Mouse (Mus musculus) spleen, adult 2 months (tissue): ENCODE measurements at regions not wholly inside any gene's neighbourhood (a gene's known extent, or its start where the extent isn't known, plus 50 kb on each side); places are given as distances from the start of the nearest gene placed in this dataset.

Experiments
- DNase-seq, 2 experiments: peaks; one replicate each; pipeline versions ENCODE4 v3.0.0 to v3.0.0-alpha.2; 2012 to 2021; ENCODE audit warnings: low spot score in 2 of 2, low read depth in 1 of 2
- H3K27ac ChIP-seq: fragments of 200-500 bp; 2 replicates; pipeline ENCODE4 v1.5.1; 2012; ENCODE audit warnings: low read length, inconsistent platforms; ENCODE audit not compliant: insufficient read depth
- H3K27me3 ChIP-seq: fragments of 200-500 bp; 2 replicates; pipeline ENCODE4 v1.6.1; 2012; ENCODE audit warnings: mild to moderate bottlenecking, moderate library complexity, low read length, inconsistent platforms; ENCODE audit not compliant: control insufficient read depth, insufficient read depth
- H3K36me3 ChIP-seq: fragments of 200-500 bp; 2 replicates; pipeline ENCODE4 v1.6.1; 2012; ENCODE audit warnings: mild to moderate bottlenecking, low read length, inconsistent platforms; ENCODE audit not compliant: control insufficient read depth, insufficient read depth
- H3K4me1 ChIP-seq: fragments of 200-500 bp; 2 replicates; pipeline ENCODE4 v1.6.1; 2011; ENCODE audit warnings: inconsistent platforms; ENCODE audit not compliant: control insufficient read depth, insufficient read depth, insufficient read length
- H3K4me3 ChIP-seq: fragments of 200-500 bp; 2 replicates; pipeline ENCODE4 v1.5.1; 2011; ENCODE audit warnings: mild to moderate bottlenecking, inconsistent platforms; ENCODE audit not compliant: insufficient read depth, insufficient read length; ENCODE audit errors: extremely low read depth
- CTCF ChIP-seq: fragments of 200-500 bp; IDR thresholded peaks from 2 replicates; pipeline ENCODE4 v1.5.1; 2011; ENCODE audit warnings: mild to moderate bottlenecking, inconsistent platforms; ENCODE audit not compliant: insufficient read depth, insufficient read length, insufficient replicate concordance; ENCODE audit errors: extremely low read depth
- POLR2A ChIP-seq: fragments of 200-500 bp; IDR thresholded peaks from 2 replicates; pipeline ENCODE4 v1.6.1; 2011; ENCODE audit warnings: low read depth, low read length, inconsistent platforms
- WGBS: fragments of 180-500 bp; shearing (Covaris S2); methylation state at CpG from one replicate; pipeline ENCODE4 v1.1.7; 2018; 5-methylcytosine and 5-hydroxymethylcytosine counted together

GRCm38 (mm10) chr8:77947702-77948101, 223.4 kb upstream of the Ednra start:
- TF ChIP-seq CTCF (no peak), POLR2A (no peak)
- Histone ChIP-seq H3K4me3 (no peak overlapping the region), H3K27me3 (no peaks in the 10 kb centered on the region), H3K36me3 (no peaks in the 10 kb centered on the region), H3K27ac (no peak overlapping the region), H3K4me1 (no peaks in the 10 kb centered on the region)
- 89% methylated on average over 3 of the region's 3 CpGs for WGBS
- DNase-seq = no peak

GRCm38 (mm10) chr8:77949640-77950039, 225.4 kb upstream of the Ednra start:
- H3K36me3 ChIP-seq = no peaks in the 10 kb centered on the region
- DNase-seq = no peak
- WGBS = 93% methylated on average over 5 of the region's 5 CpGs
- TF ChIP-seq CTCF (no peak), POLR2A (no peak)
- no peaks in the 10 kb centered on the region for H3K27me3 ChIP-seq
- no peaks in the 10 kb centered on the region for H3K4me1 ChIP-seq
- no peak overlapping the region for H3K4me3 ChIP-seq
- H3K27ac ChIP-seq = no peak overlapping the region

- Histone ChIP-seq H3K36me3 (no peaks in the 10 kb centered on the region), H3K4me3 (no peak overlapping the region), H3K27ac (no peak overlapping the region), H3K4me1 (no peaks in the 10 kb centered on the region), H3K27me3 (no peaks in the 10 kb centered on the region)
- TF ChIP-seq CTCF (no peak), POLR2A (no peak)
- no peak for DNase-seq
- 74% methylated on average over 4 of the region's 4 CpGs for WGBS
These were observed 234.6 kb upstream of the Ednra start for GRCm38 (mm10) chr8:77958814-77959372.

GRCm38 (mm10) chr8:77963102-77963698, 238.9 kb upstream of the Ednra start:
- no peaks in the 10 kb centered on the region for H3K4me1 ChIP-seq
- H3K4me3 ChIP-seq = no peak overlapping the region
- no peaks in the 10 kb centered on the region for H3K36me3 ChIP-seq
- no peak for DNase-seq
- no peak overlapping the region for H3K27ac ChIP-seq
- WGBS = 79% methylated on average over 3 of the region's 3 CpGs
- TF ChIP-seq POLR2A (no peak), CTCF (no peak)
- no peaks in the 10 kb centered on the region for H3K27me3 ChIP-seq

GRCm38 (mm10) chr8:77970378-77970777, 242.7 kb upstream of the Ttc29 start:
- no peak overlapping the region for H3K27ac ChIP-seq
- TF ChIP-seq POLR2A (no peak), CTCF (no peak)
- H3K36me3 ChIP-seq = no peaks in the 10 kb centered on the region
- H3K4me1 ChIP-seq = no peaks in the 10 kb centered on the region
- 78% methylated on average over 8 of the region's 8 CpGs for WGBS
- H3K27me3 ChIP-seq = no peaks in the 10 kb centered on the region
- no peak overlapping the region for H3K4me3 ChIP-seq
- DNase-seq = no peak

GRCm38 (mm10) chr8:77973714-77974113, 239.4 kb upstream of the Ttc29 start:
- TF ChIP-seq CTCF = no peak
- TF ChIP-seq POLR2A = no peak
- WGBS = 62% methylated on average over 4 of the region's 4 CpGs
- no peaks in the 10 kb centered on the region for H3K27me3 ChIP-seq
- no peak for DNase-seq
- H3K4me3 ChIP-seq = no peak overlapping the region
- H3K4me1 ChIP-seq = no peaks in the 10 kb centered on the region
- H3K27ac ChIP-seq = no peak overlapping the region
- H3K36me3 ChIP-seq = no peaks in the 10 kb centered on the region

GRCm38 (mm10) chr8:77979106-77979505, 234.0 kb upstream of the Ttc29 start:
- H3K4me3 ChIP-seq = no peak overlapping the region
- DNase-seq = no peak
- TF ChIP-seq CTCF (no peak), POLR2A (no peak)
- H3K27ac ChIP-seq = no peak overlapping the region
- WGBS = 63% methylated on average over 2 of the region's 2 CpGs
- no peaks in the 10 kb centered on the region for H3K36me3 ChIP-seq
- no peaks in the 10 kb centered on the region for H3K4me1 ChIP-seq
- no peaks in the 10 kb centered on the region for H3K27me3 ChIP-seq
